Mouse (Mus musculus) MEL (cell line): Measurements from ENCODE around the gene Fmo3. TPM values are rescaled to one million over a fixed set of nuclear protein-coding genes. Genes with fewer than 3 reads are reported as not detected.

Experiments
- DNase-seq: peaks from one replicate; pipeline ENCODE4 v3.0.0; 2011; ENCODE audit warnings: low read depth, low spot score
- H3K27ac ChIP-seq: 2 replicates; pipeline ENCODE4 v1.5.1; 2012; ENCODE audit warnings: low read depth, mild to moderate bottlenecking, control low read depth, low read length, moderate library complexity; ENCODE audit not compliant: control insufficient read depth
- H3K27me3 ChIP-seq, 2 experiments: fragments of 150-350 bp in 1 of 2; sonication (generic) in 1 of 2; 2 replicates each; pipeline ENCODE4 v1.6.1; 2012; ENCODE audit warnings: low read length in 2 of 2, mild to moderate bottlenecking in 2 of 2, improper control_type of control experiment in 1 of 2, moderate library complexity in 1 of 2; ENCODE audit not compliant: insufficient read depth in 2 of 2, control insufficient read depth in 1 of 2
- H3K36me3 ChIP-seq, 2 experiments: 2 replicates each; pipeline ENCODE4 v1.6.1; 2012 to 2014; ENCODE audit warnings: low read length in 2 of 2, improper control_type of control experiment in 1 of 2, inconsistent platforms in 1 of 2, mild to moderate bottlenecking in 1 of 2; ENCODE audit not compliant: insufficient read depth in 2 of 2, control insufficient read depth in 1 of 2
- H3K4me1 ChIP-seq, 2 experiments: fragments of 150-350 bp in 1 of 2; sonication (generic) in 1 of 2; 2 replicates each; pipeline ENCODE4 v1.6.1; 2012; ENCODE audit warnings: low read length in 2 of 2, improper control_type of control experiment in 1 of 2, mild to moderate bottlenecking in 1 of 2; ENCODE audit not compliant: insufficient read depth in 2 of 2, control insufficient read depth in 1 of 2
- H3K4me3 ChIP-seq, 2 experiments: fragments of 150-350 bp in 1 of 2; sonication (generic) in 1 of 2; 2 replicates each; pipeline ENCODE4 v1.5.1; 2012; ENCODE audit warnings: low read depth in 2 of 2, low read length in 2 of 2, mild to moderate bottlenecking in 2 of 2, moderate library complexity in 2 of 2, control low read depth in 1 of 2, improper control_type of control experiment in 1 of 2; ENCODE audit not compliant: control insufficient read depth in 1 of 2, insufficient read depth in 1 of 2
- H3K79me2 ChIP-seq: 2 replicates; pipeline ENCODE4 v1.6.1; 2012; ENCODE audit warnings: mild to moderate bottlenecking, low read length, moderate library complexity; ENCODE audit not compliant: control insufficient read depth, poor library complexity, insufficient read depth
- H3K9ac ChIP-seq: 2 replicates; pipeline ENCODE4 v1.6.1; 2012; ENCODE audit warnings: low read depth, mild to moderate bottlenecking, control low read depth, low read length, moderate library complexity; ENCODE audit not compliant: control insufficient read depth, poor library complexity, severe bottlenecking
- H3K9me3 ChIP-seq: fragments of 150-350 bp; sonication (generic); replicated peaks from 2 replicates; pipeline ENCODE4 v1.6.1; 2012; ENCODE audit warnings: mild to moderate bottlenecking, low read length, improper control_type of control experiment, moderate library complexity; ENCODE audit not compliant: insufficient read depth
- BHLHE40 ChIP-seq: IDR thresholded peaks from 2 replicates; pipeline ENCODE4 v1.6.1; 2012; ENCODE audit warnings: low read depth, mild to moderate bottlenecking, inconsistent platforms, low read length, improper control_type of control experiment, borderline replicate concordance
- CHD1 ChIP-seq: IDR thresholded peaks from 2 replicates; pipeline ENCODE4 v1.6.1; 2012; ENCODE audit warnings: low read depth, mild to moderate bottlenecking, inconsistent platforms, low read length, improper control_type of control experiment
- CHD2 ChIP-seq: IDR thresholded peaks from 2 replicates; pipeline ENCODE4 v1.6.1; 2011; ENCODE audit warnings: low read length, improper control_type of control experiment
- CTCF ChIP-seq, 3 experiments: IDR thresholded peaks in 2 of 3; conservative IDR thresholded peaks in 1 of 3; 2 replicates each; pipeline ENCODE4 v1.5.1; 2011 to 2012; ENCODE audit warnings: low read length in 3 of 3, low read depth in 2 of 3, mild to moderate bottlenecking in 2 of 3, improper control_type of control experiment in 1 of 3, inconsistent platforms in 1 of 3, mixed read lengths in 1 of 3, moderate library complexity in 1 of 3; ENCODE audit not compliant: control insufficient read depth in 1 of 3, insufficient read depth in 1 of 3, poor library complexity in 1 of 3, severe bottlenecking in 1 of 3
- GABPA ChIP-seq: IDR thresholded peaks from 2 replicates; pipeline ENCODE4 v1.6.1; 2012; ENCODE audit warnings: low read depth, mild to moderate bottlenecking, inconsistent platforms, low read length, improper control_type of control experiment, moderate library complexity
- GATA1 ChIP-seq: IDR thresholded peaks from 2 replicates; pipeline ENCODE4 v1.6.1; 2011; ENCODE audit warnings: low read depth, low read length, improper control_type of control experiment
- JUND ChIP-seq: IDR thresholded peaks from 2 replicates; pipeline ENCODE4 v1.6.1; 2011; ENCODE audit warnings: low read depth, mild to moderate bottlenecking, improper control_type of control experiment, low read length
- KAT2A ChIP-seq: conservative IDR thresholded peaks from 2 replicates; pipeline ENCODE4 v1.6.1; 2012; ENCODE audit warnings: low read depth, low read length, improper control_type of control experiment, inconsistent platforms
- MAX ChIP-seq: IDR thresholded peaks from 2 replicates; pipeline ENCODE4 v1.6.1; 2011; ENCODE audit warnings: low read length, improper control_type of control experiment
- MAZ ChIP-seq: IDR thresholded peaks from 2 replicates; pipeline ENCODE4 v1.6.1; 2012; ENCODE audit warnings: low read depth, mild to moderate bottlenecking, inconsistent platforms, low read length, improper control_type of control experiment
- MXI1 ChIP-seq: IDR thresholded peaks from 2 replicates; pipeline ENCODE4 v1.6.1; 2011; ENCODE audit warnings: mild to moderate bottlenecking, low read depth, low read length, improper control_type of control experiment
- NRF1 ChIP-seq: IDR thresholded peaks from 2 replicates; pipeline ENCODE4 v1.6.1; 2014; ENCODE audit warnings: low read depth, mild to moderate bottlenecking, inconsistent platforms, low read length, improper control_type of control experiment, moderate library complexity; ENCODE audit not compliant: poor library complexity, insufficient read depth, severe bottlenecking
- POLR2AphosphoS2 ChIP-seq: IDR thresholded peaks from 2 replicates; pipeline ENCODE4 v1.6.1; 2011; ENCODE audit warnings: low read length, improper control_type of control experiment
- POLR2AphosphoS5 ChIP-seq: IDR thresholded peaks from 2 replicates; pipeline ENCODE4 v1.6.1; 2012; ENCODE audit warnings: low read depth, borderline replicate concordance, mild to moderate bottlenecking, inconsistent platforms, low read length, moderate library complexity, mixed read lengths
- SIN3A ChIP-seq: IDR thresholded peaks from 2 replicates; pipeline ENCODE4 v1.6.1; 2012; ENCODE audit warnings: low read length, improper control_type of control experiment, inconsistent platforms
- SMC3 ChIP-seq: IDR thresholded peaks from 2 replicates; pipeline ENCODE4 v1.6.1; 2011; ENCODE audit warnings: low read depth, low read length, improper control_type of control experiment
- TAL1 ChIP-seq: IDR thresholded peaks from 2 replicates; pipeline ENCODE4 v1.6.1; 2012; ENCODE audit warnings: mild to moderate bottlenecking, inconsistent platforms, low read length, moderate library complexity, mixed read lengths
- TBP ChIP-seq: IDR thresholded peaks from 2 replicates; pipeline ENCODE4 v1.8.0; 2011; ENCODE audit warnings: low read depth, low read length, improper control_type of control experiment
- UBTF ChIP-seq: IDR thresholded peaks from 2 replicates; pipeline ENCODE4 v1.6.1; 2012; ENCODE audit warnings: low read depth, mild to moderate bottlenecking, inconsistent platforms, low read length, improper control_type of control experiment, moderate library complexity, borderline replicate concordance; ENCODE audit not compliant: insufficient read depth
- USF1 ChIP-seq: IDR thresholded peaks from 2 replicates; pipeline ENCODE4 v1.6.1; 2014; ENCODE audit warnings: low read depth, mild to moderate bottlenecking, inconsistent platforms, low read length, improper control_type of control experiment, moderate library complexity
- ZC3H11A ChIP-seq: IDR thresholded peaks from 2 replicates; pipeline ENCODE4 v1.6.1; 2012; ENCODE audit warnings: low read depth, mild to moderate bottlenecking, inconsistent platforms, low read length, improper control_type of control experiment
- ZKSCAN1 ChIP-seq: IDR thresholded peaks from 2 replicates; pipeline ENCODE4 v1.6.1; 2012; ENCODE audit warnings: low read depth, mild to moderate bottlenecking, inconsistent platforms, low read length, improper control_type of control experiment, moderate library complexity
- polyA plus RNA-seq, 2 experiments: library from polyadenylated mRNA; stranded (reverse) in 1 of 2; unstranded in 1 of 2; fragments of >175 nt in 1 of 2; fragments of >200 nt in 1 of 2; gene quantifications; 2 replicates each; pipeline versions ENCODE4 v1.2.1 to v1.2.4; 2012; ENCODE audit warnings: low replicate concordance in 2 of 2, low read depth in 1 of 2; ENCODE audit not compliant: insufficient read length in 2 of 2, insufficient read depth in 1 of 2, missing spikeins in 1 of 2
- total RNA-seq: library from RNA; depleted of rRNA; stranded (reverse); fragments of 300-350 nt; gene quantifications from 2 replicates; pipeline ENCODE4 v1.2.3, GENCODE M21; 2012

Fmo3 gene
- total and polyA plus RNA-seq, 3 experiments, result not detected

GRCm38 (mm10) chr1:163003496-163003895 lies 19.2 kb upstream of the Fmo3 start:
- Histone ChIP-seq H3K4me1 (no peaks in the 10 kb centered on the region), H3K27ac (no peak overlapping the region), H3K9ac (no peak overlapping the region), H3K27me3 (no peaks in the 10 kb centered on the region), H3K36me3 (no peaks in the 10 kb centered on the region), H3K79me2 (no peaks in the 10 kb centered on the region)
- DNase-seq, result no peak
- no peak for TF ChIP-seq NRF1
- TF ChIP-seq ZC3H11A, result no peak
- TF ChIP-seq BHLHE40, result no peak
- TF ChIP-seq KAT2A, result no peak
- TF ChIP-seq JUND, result no peak
- TF ChIP-seq POLR2AphosphoS5, result no peak
- TF ChIP-seq CTCF (IDR thresholded peaks at IDR 0.05 in 2 of 3, conservative IDR thresholded peaks at IDR 0.05 in 1 of 3; ENCODE audit: control insufficient read depth in 1 of 3, insufficient read depth in 1 of 3, low read depth in 2 of 3, low read length in 3 of 3, poor library complexity in 1 of 3, severe bottlenecking in 1 of 3), result no peak
- TF ChIP-seq CHD2, result no peak
- TF ChIP-seq TBP, result no peak
- TF ChIP-seq MAZ, result no peak
- TF ChIP-seq USF1, result no peak
- TF ChIP-seq GATA1, result no peak
- TF ChIP-seq, all 39 proteins: peak for 0
- Histone ChIP-seq H3K4me3 (no peak overlapping the region), H3K9me3 (no peaks in the 10 kb centered on the region)

GRCm38 (mm10) chr1:163001271-163001829 lies 17.0 kb upstream of the Fmo3 start:
- H3K27me3 ChIP-seq, result no peaks in the 10 kb centered on the region
- H3K4me3 ChIP-seq, result no peak overlapping the region
- no peaks in the 10 kb centered on the region for H3K36me3 ChIP-seq
- no peaks in the 10 kb centered on the region for H3K4me1 ChIP-seq
- no peak overlapping the region for H3K9ac ChIP-seq
- no peaks in the 10 kb centered on the region for H3K9me3 ChIP-seq
- H3K79me2 ChIP-seq, result no peaks in the 10 kb centered on the region
- no peak for TF ChIP-seq TAL1
- TF ChIP-seq SIN3A, result no peak
- H3K27ac ChIP-seq, result no peak overlapping the region
- DNase-seq, result no peak

- no peak for TF ChIP-seq UBTF
- TF ChIP-seq GABPA, result no peak
- TF ChIP-seq CHD1, result no peak
- TF ChIP-seq GATA1, result no peak
- no peak for TF ChIP-seq MAX
- TF ChIP-seq MXI1, result no peak
- no peak for TF ChIP-seq POLR2AphosphoS2
- TF ChIP-seq ZKSCAN1, result no peak
- no peak for TF ChIP-seq SMC3
- no peak for TF ChIP-seq POLR2AphosphoS5
- no peak for TF ChIP-seq TAL1
- no peak for TF ChIP-seq CTCF (IDR thresholded peaks at IDR 0.05 in 2 of 3, conservative IDR thresholded peaks at IDR 0.05 in 1 of 3; ENCODE audit: control insufficient read depth in 1 of 3, insufficient read depth in 1 of 3, low read depth in 2 of 3, low read length in 3 of 3, poor library complexity in 1 of 3, severe bottlenecking in 1 of 3)
- TF ChIP-seq SIN3A, result no peak
- Histone ChIP-seq H3K9ac (no peak overlapping the region), H3K4me1 (no peaks in the 10 kb centered on the region), H3K9me3 (no peaks in the 10 kb centered on the region), H3K36me3 (no peaks in the 10 kb centered on the region), H3K27me3 (no peaks in the 10 kb centered on the region), H3K27ac (no peak overlapping the region), H3K79me2 (no peaks in the 10 kb centered on the region), H3K4me3 (no peak overlapping the region)
- DNase-seq, result no peak
These were observed 3.2 kb upstream of the Fmo3 start for GRCm38 (mm10) chr1:162987546-162987945.
